Mouse (Mus musculus) lung, adult 2 months (tissue): ENCODE data around the gene Nr1d2.

ENCODE experiments used
- CTCF ChIP-seq: fragments of 200-500 bp; IDR thresholded peaks from 2 replicates; pipeline ENCODE4 v1.5.1; 2011; ENCODE audit warnings: mild to moderate bottlenecking, low read length, control low read depth; ENCODE audit not compliant: insufficient read depth
- POLR2A ChIP-seq: fragments of 200-500 bp; IDR thresholded peaks from 2 replicates; pipeline ENCODE4 v1.6.1; 2011; ENCODE audit warnings: low read depth, mild to moderate bottlenecking, control low read depth, low read length, borderline replicate concordance; ENCODE audit errors: extremely low read depth

DNA sequence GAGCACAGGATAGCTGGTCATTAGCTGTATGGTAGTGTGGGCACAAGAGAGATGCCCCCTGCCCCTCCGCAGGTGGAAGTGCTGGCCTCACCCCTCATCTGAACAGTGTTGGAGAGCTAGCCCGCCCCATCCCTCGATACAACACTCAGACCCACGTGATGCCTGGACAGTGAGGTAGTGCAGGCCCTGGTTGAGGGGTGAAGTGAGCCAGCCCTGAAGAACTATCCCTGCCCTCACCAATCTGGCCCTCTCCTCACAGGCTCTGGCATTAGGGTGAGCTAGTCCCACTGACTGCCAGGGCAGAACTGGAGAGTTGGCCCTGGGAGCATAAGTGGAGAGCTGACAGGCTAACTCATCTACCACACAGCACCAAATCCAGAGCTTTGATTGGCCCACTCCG lies 37.5 kb downstream of the Nr1d2 start:
- TF ChIP-seq CTCF (no peak), POLR2A (no peak)
